Mouse (Mus musculus) bone marrow, adult 2 months (tissue): ENCODE results near the gene Mrpl4.

Experiments used
- CTCF ChIP-seq: fragments of 200-500 bp; IDR thresholded peaks from 2 replicates; pipeline ENCODE4 v1.5.1; 2011; ENCODE audit warnings: low read length, control low read depth; ENCODE audit not compliant: control insufficient read depth, insufficient read depth
- POLR2A ChIP-seq: fragments of 200-500 bp; IDR thresholded peaks from 2 replicates; pipeline ENCODE4 v1.6.1; 2011; ENCODE audit warnings: low read depth, mild to moderate bottlenecking, control low read depth, low read length, borderline replicate concordance; ENCODE audit not compliant: control insufficient read depth

DNA sequence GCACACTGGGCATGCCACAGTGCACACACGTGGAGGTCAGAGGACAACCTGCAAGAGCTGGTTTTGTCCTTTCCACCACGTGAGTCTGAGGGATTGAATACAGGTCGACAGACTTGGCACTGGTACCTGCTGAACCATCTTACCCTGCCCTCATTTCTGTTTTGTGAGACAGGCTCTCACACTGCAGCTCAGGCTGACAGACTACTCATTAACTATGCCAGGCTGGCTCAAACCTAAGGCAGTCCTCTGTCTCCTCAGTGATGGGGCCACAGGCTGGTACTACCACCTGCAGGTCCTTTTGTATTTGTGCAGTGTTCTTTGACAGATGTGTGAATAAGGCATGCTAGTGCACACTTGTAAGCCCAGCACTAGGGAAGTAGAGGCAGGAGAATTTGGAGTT, 7.5 kb upstream of the Mrpl4 start:
- TF ChIP-seq CTCF (no peak), POLR2A (no peak)
